ENCODE assay signal across 12 mouse cellular contexts in the genomic region with DNA sequence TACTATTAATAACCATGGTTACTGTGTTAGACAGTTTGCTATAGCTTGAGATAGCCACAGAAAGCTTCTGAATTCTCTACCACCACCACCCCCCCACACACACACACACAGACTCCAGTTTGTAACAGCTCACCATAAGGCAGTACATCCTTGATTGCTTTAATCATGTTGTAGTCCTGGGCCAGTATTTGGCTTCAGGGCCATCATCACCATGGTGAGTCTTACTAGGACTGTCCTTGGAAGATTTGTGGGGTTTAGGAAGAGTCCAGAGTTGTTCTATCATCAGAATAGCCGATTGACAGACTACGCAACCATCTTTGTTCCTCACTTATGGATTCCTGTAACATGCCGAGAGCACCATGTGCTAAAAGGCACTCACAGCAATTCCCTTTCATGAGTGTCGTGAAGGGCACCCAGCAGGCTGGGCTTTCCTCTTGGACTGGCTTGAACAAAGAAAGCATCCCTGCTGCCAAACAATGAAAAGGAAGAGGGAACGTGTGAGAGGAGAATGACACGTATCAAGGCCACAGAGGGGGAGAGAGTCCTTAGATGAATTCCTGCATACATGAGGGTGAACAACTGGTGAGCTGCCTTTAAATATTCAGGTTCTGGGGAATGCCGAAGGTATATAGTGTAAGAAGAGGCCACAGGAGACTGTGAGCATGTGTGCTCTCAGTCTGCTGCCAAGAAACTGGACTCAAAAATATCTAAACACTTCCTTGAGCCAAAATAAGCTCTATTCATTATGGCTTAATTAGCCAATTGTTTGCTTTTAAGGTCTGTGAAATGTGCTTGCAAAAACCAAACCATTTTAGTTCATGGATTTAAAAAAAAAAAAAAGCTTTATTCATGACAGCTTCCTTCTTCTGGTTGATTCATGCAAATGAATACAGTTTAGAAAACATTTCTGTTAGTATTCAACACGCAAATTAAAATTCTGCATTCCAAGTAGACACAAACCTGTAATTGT.
DNase-seq lines count a peak whose midpoint lies in the region; ATAC-seq and TF ChIP-seq lines count a peak whose summit lies in the region.
"Had no signal": no experiment of that assay in that cellular context is flagged by ENCODE, and none has a peak within 500 bp of the region (broad histone marks: within the 10 kb centered on the region; RNA-seq: fewer than 3 reads in every experiment).

No protein-coding gene starts in this region.

- peak overlapping the region; percentile 66 for H3K27ac ChIP-seq in forebrain, postnatal 0 days (ENCODE audit: low read depth, low read length)
- peak overlapping the region; percentile 84 for H3K27ac ChIP-seq in midbrain, embryonic 13.5 days
- H3K27ac ChIP-seq in stomach, postnatal 0 days (replicated peaks): no peak overlapping the region
- H3K27ac ChIP-seq: limb, embryonic 12.5 days had no signal

- WGBS in forebrain, postnatal 0 days: 10% methylated on average over 8 of the region's 8 CpGs
- 23% methylated on average over 8 of the region's 8 CpGs for WGBS in midbrain, embryonic 13.5 days
- 71% methylated on average over 8 of the region's 8 CpGs for WGBS in stomach, postnatal 0 days

- TF ChIP-seq EP300 in stomach, postnatal 0 days (optimal IDR thresholded peaks at IDR 0.05): no peak

- no peak overlapping the region for H3K4me3 ChIP-seq in forebrain, postnatal 0 days (ENCODE audit: low read depth, low read length)
- no peak overlapping the region for H3K4me3 ChIP-seq in midbrain, embryonic 13.5 days (replicated peaks)
- no peak overlapping the region for H3K4me3 ChIP-seq in stomach, postnatal 0 days (ENCODE audit: low read depth, low read length)
- H3K4me3 ChIP-seq: limb, embryonic 12.5 days had no signal

- peak; percentile 59 for ATAC-seq in forebrain, postnatal 0 days
- ATAC-seq in midbrain, embryonic 13.5 days: peak; percentile 82
- ATAC-seq in stomach, postnatal 0 days (ENCODE audit: low FRiP score, low TSS enrichment): no peak

- no peaks in the 10 kb centered on the region for H3K9me3 ChIP-seq in forebrain, postnatal 0 days (ENCODE audit: low read length)
- H3K9me3 ChIP-seq in midbrain, embryonic 13.5 days: no peaks in the 10 kb centered on the region
- H3K9me3 ChIP-seq in stomach, postnatal 0 days (ENCODE audit: control insufficient read depth, low read length): no peaks in the 10 kb centered on the region
- H3K9me3 ChIP-seq: limb, embryonic 12.5 days had no signal

- no peak overlapping the region for H3K9ac ChIP-seq in forebrain, postnatal 0 days
- no peak overlapping the region for H3K9ac ChIP-seq in midbrain, embryonic 13.5 days (replicated peaks)
- no peak overlapping the region for H3K9ac ChIP-seq in stomach, postnatal 0 days (ENCODE audit: low read length)
- H3K9ac ChIP-seq: limb, embryonic 12.5 days had no signal

- H3K4me2 ChIP-seq in forebrain, postnatal 0 days (ENCODE audit: low read depth): no peak overlapping the region
- H3K4me2 ChIP-seq in midbrain, embryonic 13.5 days (replicated peaks): no peak overlapping the region; the same call in 1 of the 2 replicates
- no peak overlapping the region for H3K4me2 ChIP-seq in stomach, postnatal 0 days (replicated peaks; ENCODE audit: low read depth)
- H3K4me2 ChIP-seq: limb, embryonic 12.5 days had no signal

- no peak for TF ChIP-seq CTCF in forebrain, postnatal 0 days (IDR thresholded peaks at IDR 0.05; ENCODE audit: low read depth)
- TF ChIP-seq CTCF in stomach, postnatal 0 days (IDR thresholded peaks at IDR 0.05; ENCODE audit: low read depth): no peak

- H3K27me3 ChIP-seq in forebrain, postnatal 0 days (ENCODE audit: insufficient read depth, low read length): no peaks in the 10 kb centered on the region
- H3K27me3 ChIP-seq in midbrain, embryonic 13.5 days: peaks cover 2% of the 10 kb centered on the region; the same call in 1 of the 2 replicates
- no peaks in the 10 kb centered on the region for H3K27me3 ChIP-seq in stomach, postnatal 0 days (ENCODE audit: control insufficient read depth, insufficient read depth, low read length)

- peaks cover 21% of the 10 kb centered on the region; the same call in 1 of the 2 replicates for H3K4me1 ChIP-seq in forebrain, postnatal 0 days (ENCODE audit: insufficient read depth)
- H3K4me1 ChIP-seq in midbrain, embryonic 13.5 days (replicated peaks): peaks cover 28% of the 10 kb centered on the region
- no peaks in the 10 kb centered on the region for H3K4me1 ChIP-seq in stomach, postnatal 0 days (replicated peaks; ENCODE audit: control insufficient read depth, insufficient read depth)

- no peaks in the 10 kb centered on the region for H3K36me3 ChIP-seq in forebrain, postnatal 0 days (ENCODE audit: insufficient read depth)
- H3K36me3 ChIP-seq in midbrain, embryonic 13.5 days: peaks cover 18% of the 10 kb centered on the region
- H3K36me3 ChIP-seq in stomach, postnatal 0 days (ENCODE audit: control insufficient read depth, insufficient read depth, low read length): no peaks in the 10 kb centered on the region
- H3K36me3 ChIP-seq: limb, embryonic 12.5 days had no signal

- DNase-seq in embryo, embryonic 10 days (ENCODE audit: low spot score): peak; percentile 26
- DNase-seq in embryo, embryonic 10.5 days (ENCODE audit: low spot score): no peak
- DNase-seq in ZHBTc4 (ENCODE audit: low read depth, low spot score): peak; percentile 72
- peak; percentile 57 for DNase-seq in forebrain, postnatal 0 days
- no peak for DNase-seq in thymus, postnatal 36 days
- DNase-seq in stomach, postnatal 0 days (ENCODE audit: low spot score): no peak
- no peak for DNase-seq in cerebellum, adult 9-11 months
- DNase-seq: kidney, adult 9 months; lung, adult 18-20 months; thymus, adult 2 months had no signal

Comparison
In these comparisons a context has a peak if more than half of its experiments do, and no peak if none do; other contexts are left out.
1. DNase-seq: peak in embryo, embryonic 10 days (single experiment), ZHBTc4 (single experiment) and forebrain, postnatal 0 days (single experiment); none in embryo, embryonic 10.5 days (single experiment), thymus, postnatal 36 days (0 of 2), stomach, postnatal 0 days (single experiment) and cerebellum, adult 9-11 months (single experiment).